Comparison of ENCODE assay signal across 30 mouse cellular contexts in genomic region chr7:80213604-80214003, GRCm38 (mm10). TPM values are rescaled to one million over a fixed set of nuclear protein-coding genes. Genes with fewer than 3 reads are reported as not detected.
DNase-seq lines count a peak whose midpoint lies in the region; ATAC-seq and TF ChIP-seq lines count a peak whose summit lies in the region.
"Had no signal": no experiment of that assay in that cellular context is flagged by ENCODE, and none has a peak within 500 bp of the region (broad histone marks: within the 10 kb centered on the region; RNA-seq: fewer than 3 reads in every experiment).

No protein-coding gene starts in this region.

- WGBS in forebrain, embryonic 13.5 days: 94% methylated on average over 7 of the region's 7 CpGs
- 92% methylated on average over 7 of the region's 7 CpGs for WGBS in forebrain, embryonic 16.5 days
- WGBS in heart, postnatal 0 days: 54% methylated on average over 7 of the region's 7 CpGs
- 88% methylated on average over 7 of the region's 7 CpGs for WGBS in liver, postnatal 0 days (ENCODE audit: insufficient replicate concordance)

- TF ChIP-seq CTCF in heart, postnatal 0 days (IDR thresholded peaks at IDR 0.05; ENCODE audit: low read depth): no peak
- TF ChIP-seq CTCF in liver, postnatal 0 days (IDR thresholded peaks at IDR 0.05; ENCODE audit: low read depth): no peak

- no peak for ATAC-seq in forebrain, embryonic 13.5 days
- ATAC-seq in forebrain, embryonic 16.5 days: no peak
- no peak for ATAC-seq in heart, postnatal 0 days (ENCODE audit: insufficient read depth, low read depth)
- no peak for ATAC-seq in liver, postnatal 0 days
- no peak for ATAC-seq in granulocyte monocyte progenitor cell, adult 5-6 weeks (replicated peaks; ENCODE audit: poor library complexity, severe bottlenecking)
- ATAC-seq: forebrain, postnatal 0 days; hindbrain, embryonic 16.5 days; intestine, embryonic 15.5 days had no signal

- H3K27ac ChIP-seq in forebrain, embryonic 13.5 days: peak overlapping the region; percentile 28; the same call in 1 of the 2 replicates
- no peak overlapping the region for H3K27ac ChIP-seq in forebrain, embryonic 16.5 days (ENCODE audit: low read length)
- H3K27ac ChIP-seq in heart, postnatal 0 days (ENCODE audit: low read depth): 0 out of 2 replicates have a peak overlapping the region, but pooled peaks have one; percentile 3
- no peak overlapping the region for H3K27ac ChIP-seq in liver, postnatal 0 days (ENCODE audit: low read depth)
- H3K27ac ChIP-seq: embryonic facial prominence, embryonic 10.5 days; embryonic facial prominence, embryonic 13.5 days; forebrain, embryonic 12.5 days; heart, embryonic 15.5 days; hindbrain, embryonic 10.5 days; hindbrain, embryonic 13.5 days; intestine, embryonic 15.5 days had no signal

- no peak overlapping the region for H3K9ac ChIP-seq in forebrain, embryonic 13.5 days
- no peak overlapping the region for H3K9ac ChIP-seq in forebrain, embryonic 16.5 days (replicated peaks; ENCODE audit: low read depth, low read length)
- no peak overlapping the region for H3K9ac ChIP-seq in heart, postnatal 0 days (replicated peaks; ENCODE audit: low read depth, low read length)
- H3K9ac ChIP-seq in liver, postnatal 0 days (replicated peaks): no peak overlapping the region
- H3K9ac ChIP-seq: embryonic facial prominence, embryonic 13.5 days; forebrain, embryonic 12.5 days; forebrain, postnatal 0 days; heart, embryonic 12.5 days; heart, embryonic 15.5 days; hindbrain, embryonic 13.5 days; intestine, embryonic 15.5 days had no signal

- peaks cover 51% of the 10 kb centered on the region for H3K36me3 ChIP-seq in forebrain, embryonic 13.5 days (ENCODE audit: poor library complexity, severe bottlenecking)
- peaks cover 12% of the 10 kb centered on the region for H3K36me3 ChIP-seq in forebrain, embryonic 16.5 days (ENCODE audit: control insufficient read depth, insufficient read depth)
- H3K36me3 ChIP-seq in heart, postnatal 0 days (replicated peaks; ENCODE audit: control insufficient read depth, insufficient read depth, low read length): peaks cover 39% of the 10 kb centered on the region
- peaks cover 63% of the 10 kb centered on the region for H3K36me3 ChIP-seq in liver, postnatal 0 days (replicated peaks; ENCODE audit: insufficient read depth, low read length)

- H3K27me3 ChIP-seq in forebrain, embryonic 13.5 days: no peaks in the 10 kb centered on the region
- no peaks in the 10 kb centered on the region for H3K27me3 ChIP-seq in forebrain, embryonic 16.5 days (replicated peaks; ENCODE audit: control insufficient read depth, insufficient read depth, low read length)
- H3K27me3 ChIP-seq in heart, postnatal 0 days (ENCODE audit: control insufficient read depth, insufficient read depth, low read length): no peaks in the 10 kb centered on the region
- H3K27me3 ChIP-seq in liver, postnatal 0 days (ENCODE audit: insufficient read depth, low read length): no peaks in the 10 kb centered on the region
- H3K27me3 ChIP-seq: embryonic facial prominence, embryonic 13.5 days; forebrain, embryonic 12.5 days; heart, embryonic 12.5 days; heart, embryonic 15.5 days; hindbrain, embryonic 13.5 days; intestine, embryonic 15.5 days had no signal

- DNase-seq in heart, postnatal 0 days (ENCODE audit: low spot score): no peak
- DNase-seq in heart, postnatal 4 days: no peak
- DNase-seq in testis, postnatal 10 days (ENCODE audit: low spot score): peak; percentile 35
- DNase-seq in testis, postnatal 14 days (ENCODE audit: low spot score): no peak
- DNase-seq in liver, postnatal 0 days: peak; percentile 12
- DNase-seq: adrenal gland, adult 2 months; adrenal gland, postnatal 14 days; cerebellum, adult 11 months; cerebellum, adult 2 months; cerebellum, adult 9-11 months; cerebellum, postnatal 25 days; forebrain, postnatal 0 days; gastrocnemius, postnatal 25 days; heart, adult 18-20 months; heart, postnatal 14 days had no signal

- H3K4me3 ChIP-seq in forebrain, embryonic 13.5 days: no peak overlapping the region
- no peak overlapping the region for H3K4me3 ChIP-seq in forebrain, embryonic 16.5 days (replicated peaks; ENCODE audit: low read length)
- no peak overlapping the region for H3K4me3 ChIP-seq in heart, postnatal 0 days (ENCODE audit: low read depth, low read length)
- no peak overlapping the region for H3K4me3 ChIP-seq in liver, postnatal 0 days (ENCODE audit: low read depth, low read length)
- H3K4me3 ChIP-seq: embryonic facial prominence, embryonic 10.5 days; embryonic facial prominence, embryonic 13.5 days; erythroblast, embryonic 14.5 days; forebrain, embryonic 12.5 days; heart, embryonic 12.5 days; heart, embryonic 15.5 days; hindbrain, embryonic 10.5 days; hindbrain, embryonic 13.5 days; intestine, embryonic 15.5 days had no signal

- no peak overlapping the region for H3K4me2 ChIP-seq in forebrain, embryonic 13.5 days
- H3K4me2 ChIP-seq in forebrain, embryonic 16.5 days (ENCODE audit: low read length): no peak overlapping the region
- no peak overlapping the region for H3K4me2 ChIP-seq in heart, postnatal 0 days (ENCODE audit: low read depth, low read length)
- no peak overlapping the region for H3K4me2 ChIP-seq in liver, postnatal 0 days (ENCODE audit: low read depth, low read length)
- H3K4me2 ChIP-seq: embryonic facial prominence, embryonic 13.5 days; forebrain, embryonic 12.5 days; heart, embryonic 12.5 days; heart, embryonic 15.5 days; hindbrain, embryonic 13.5 days; intestine, embryonic 15.5 days had no signal

- peaks cover 29% of the 10 kb centered on the region for H3K4me1 ChIP-seq in forebrain, embryonic 13.5 days
- peaks cover 15% of the 10 kb centered on the region for H3K4me1 ChIP-seq in forebrain, embryonic 16.5 days (replicated peaks; ENCODE audit: control insufficient read depth, insufficient read depth, low read length)
- H3K4me1 ChIP-seq in heart, postnatal 0 days (ENCODE audit: control insufficient read depth, insufficient read depth): peaks cover 14% of the 10 kb centered on the region
- H3K4me1 ChIP-seq in liver, postnatal 0 days (ENCODE audit: insufficient read depth): peaks cover 34% of the 10 kb centered on the region

- no peak for TF ChIP-seq EP300 in heart, postnatal 0 days (IDR thresholded peaks at IDR 0.05; ENCODE audit: low read depth)
- no peak for TF ChIP-seq EP300 in liver, postnatal 0 days (IDR thresholded peaks at IDR 0.05; ENCODE audit: low read depth)

- H3K9me3 ChIP-seq in forebrain, embryonic 13.5 days (replicated peaks): no peaks in the 10 kb centered on the region
- H3K9me3 ChIP-seq in forebrain, embryonic 16.5 days (ENCODE audit: control insufficient read depth, low read length): no peaks in the 10 kb centered on the region
- H3K9me3 ChIP-seq in heart, postnatal 0 days (replicated peaks; ENCODE audit: control insufficient read depth, low read length): no peaks in the 10 kb centered on the region
- no peaks in the 10 kb centered on the region for H3K9me3 ChIP-seq in liver, postnatal 0 days (ENCODE audit: low read length)
- H3K9me3 ChIP-seq: embryonic facial prominence, embryonic 10.5 days; embryonic facial prominence, embryonic 13.5 days; forebrain, embryonic 12.5 days; G1E; heart, embryonic 12.5 days; heart, embryonic 15.5 days; hindbrain, embryonic 10.5 days; hindbrain, embryonic 13.5 days; intestine, embryonic 15.5 days had no signal

RNA-seq across cellular contexts. Expression of gene Cib1, which starts 19.0 kb away (rescaled TPM):
- 34.4 and 37.8 TPM in 2 replicates for polyA plus RNA-seq in forebrain, embryonic 13.5 days (2015; fragmentation: Nextera tagmentation; extraction: Ambion mirVana)
- 26.5 and 26.7 TPM in 2 replicates for polyA plus RNA-seq in forebrain, embryonic 16.5 days (2015; fragmentation: Nextera tagmentation; extraction: Ambion mirVana)
- 26.0 and 27.2 TPM in 2 replicates for total RNA-seq in heart, postnatal 0 days (2014; rRNA removed; ENCODE audit: low replicate concordance)
- polyA plus RNA-seq in heart, postnatal 0 days (2015; fragmentation: Nextera tagmentation; extraction: Ambion mirVana): 57.2 and 57.4 TPM in 2 replicates
- total RNA-seq in heart, postnatal 4 days (2021): 10 to 100 TPM; 26.2 to 27.7 TPM
- 79.4 and 89.2 TPM in 2 replicates for polyA plus RNA-seq in liver, postnatal 0 days (2015; fragmentation: Nextera tagmentation; extraction: Ambion mirVana)
- total RNA-seq in granulocyte monocyte progenitor cell, adult 5-6 weeks (2014; fragmentation: Nextera tagmentation): 45.3 and 77.8 TPM in 2 replicates
- total RNA-seq in granulocyte monocyte progenitor cell, adult 5-6 weeks (2017): 25.0 and 67.5 TPM in 2 replicates

RNA-seq across cellular contexts. Expression of gene Gdpgp1, which starts 19.1 kb away (rescaled TPM):
- polyA plus RNA-seq in forebrain, embryonic 13.5 days (2015; fragmentation: Nextera tagmentation; extraction: Ambion mirVana): 3.3 and 3.8 TPM in 2 replicates
- 3.4 and 3.9 TPM in 2 replicates for polyA plus RNA-seq in forebrain, embryonic 16.5 days (2015; fragmentation: Nextera tagmentation; extraction: Ambion mirVana)
- 2.5 and 5.5 TPM in 2 replicates for total RNA-seq in heart, postnatal 0 days (2014; rRNA removed; ENCODE audit: low replicate concordance)
- 2.0 and 2.3 TPM in 2 replicates for polyA plus RNA-seq in heart, postnatal 0 days (2015; fragmentation: Nextera tagmentation; extraction: Ambion mirVana)
- total RNA-seq in heart, postnatal 4 days (2021): 1 to 10 TPM; 2.5 to 2.6 TPM
- 1.5 and 1.6 TPM in 2 replicates for polyA plus RNA-seq in liver, postnatal 0 days (2015; fragmentation: Nextera tagmentation; extraction: Ambion mirVana)
- 4.5 and 10.0 TPM in 2 replicates for total RNA-seq in granulocyte monocyte progenitor cell, adult 5-6 weeks (2014; fragmentation: Nextera tagmentation)
- total RNA-seq in granulocyte monocyte progenitor cell, adult 5-6 weeks (2017): 1.9 and 3.0 TPM in 2 replicates

RNA-seq across cellular contexts. Expression of gene Sema4b, which starts 27.0 kb away (rescaled TPM):
- 20.7 and 22.3 TPM in 2 replicates for polyA plus RNA-seq in forebrain, embryonic 13.5 days (2015; fragmentation: Nextera tagmentation; extraction: Ambion mirVana)
- 20.6 and 26.6 TPM in 2 replicates for polyA plus RNA-seq in forebrain, embryonic 16.5 days (2015; fragmentation: Nextera tagmentation; extraction: Ambion mirVana)
- total RNA-seq in heart, postnatal 0 days (2014; rRNA removed; ENCODE audit: low replicate concordance): 17.5 and 24.2 TPM in 2 replicates
- polyA plus RNA-seq in heart, postnatal 0 days (2015; fragmentation: Nextera tagmentation; extraction: Ambion mirVana): 10.5 and 11.7 TPM in 2 replicates
- total RNA-seq in heart, postnatal 4 days (2021): 10 to 100 TPM; 14.3 to 16.1 TPM
- polyA plus RNA-seq in liver, postnatal 0 days (2015; fragmentation: Nextera tagmentation; extraction: Ambion mirVana): 11.7 and 13.5 TPM in 2 replicates
- total RNA-seq in granulocyte monocyte progenitor cell, adult 5-6 weeks (2014; fragmentation: Nextera tagmentation): 6.2 and 6.6 TPM in 2 replicates
- total RNA-seq in granulocyte monocyte progenitor cell, adult 5-6 weeks (2017): 3.6 and 4.4 TPM in 2 replicates

RNA-seq across cellular contexts. Expression of gene Ttll13, which starts 32.6 kb away (rescaled TPM):
- 0.97 and 1.8 TPM in 2 replicates for polyA plus RNA-seq in forebrain, embryonic 13.5 days (2015; fragmentation: Nextera tagmentation; extraction: Ambion mirVana)
- 1.0 and 1.2 TPM in 2 replicates for polyA plus RNA-seq in forebrain, embryonic 16.5 days (2015; fragmentation: Nextera tagmentation; extraction: Ambion mirVana)
- total RNA-seq in heart, postnatal 0 days (2014; rRNA removed; ENCODE audit: low replicate concordance): 0.35 TPM in 1 of 2 replicates, not detected in the other
- polyA plus RNA-seq in heart, postnatal 0 days (2015; fragmentation: Nextera tagmentation; extraction: Ambion mirVana): 0.51 and 0.98 TPM in 2 replicates
- under 1 TPM; 0.47 to 0.86 TPM for total RNA-seq in heart, postnatal 4 days (2021)
- 0.43 TPM in 2 replicates for polyA plus RNA-seq in liver, postnatal 0 days (2015; fragmentation: Nextera tagmentation; extraction: Ambion mirVana)
- 0.36 TPM in 1 of 2 replicates, not detected in the other for total RNA-seq in granulocyte monocyte progenitor cell, adult 5-6 weeks (2014; fragmentation: Nextera tagmentation)
- total RNA-seq in granulocyte monocyte progenitor cell, adult 5-6 weeks (2017): not detected in 2 replicates
- total RNA-seq: common myeloid progenitor, adult 5-6 weeks; gastrocnemius, postnatal 25 days had no signal

RNA-seq across cellular contexts. Expression of gene Ngrn, which starts 47.4 kb away (rescaled TPM):
- polyA plus RNA-seq in forebrain, embryonic 13.5 days (2015; fragmentation: Nextera tagmentation; extraction: Ambion mirVana): 56.3 and 57.7 TPM in 2 replicates
- 66.9 and 67.9 TPM in 2 replicates for polyA plus RNA-seq in forebrain, embryonic 16.5 days (2015; fragmentation: Nextera tagmentation; extraction: Ambion mirVana)
- 14.0 and 29.4 TPM in 2 replicates for total RNA-seq in heart, postnatal 0 days (2014; rRNA removed; ENCODE audit: low replicate concordance)
- 35.8 and 40.5 TPM in 2 replicates for polyA plus RNA-seq in heart, postnatal 0 days (2015; fragmentation: Nextera tagmentation; extraction: Ambion mirVana)
- total RNA-seq in heart, postnatal 4 days (2021): 10 to 100 TPM; 23.5 to 24.8 TPM
- polyA plus RNA-seq in liver, postnatal 0 days (2015; fragmentation: Nextera tagmentation; extraction: Ambion mirVana): 20.9 and 23.1 TPM in 2 replicates
- total RNA-seq in granulocyte monocyte progenitor cell, adult 5-6 weeks (2014; fragmentation: Nextera tagmentation): 23.7 and 33.5 TPM in 2 replicates
- total RNA-seq in granulocyte monocyte progenitor cell, adult 5-6 weeks (2017): 21.2 and 33.9 TPM in 2 replicates

Comparison
In these comparisons a context has a peak if more than half of its experiments do, and no peak if none do; other contexts are left out.
1. H3K27ac ChIP-seq: peak in forebrain, embryonic 13.5 days (single experiment) and heart, postnatal 0 days (single experiment); none in forebrain, embryonic 16.5 days (single experiment) and liver, postnatal 0 days (single experiment).
2. DNase-seq: peak in testis, postnatal 10 days (single experiment) and liver, postnatal 0 days (single experiment); none in heart, postnatal 0 days (single experiment), heart, postnatal 4 days (single experiment) and testis, postnatal 14 days (single experiment).